Mouse (Mus musculus): Measurements from ENCODE around the gene Zmat3.

The Zmat3 gene

GRCm38 (mm10) chr3:32365546-32366245 is at the start of gene Zmat3:
Gene Zmat3 (minus strand): TSS chr3:32366014.
- peak; percentile 78 for DNase-seq (ENCODE audit: low spot score)

- no peak for DNase-seq (ENCODE audit: low spot score)
Observed at GRCm38 (mm10) chr3:32414381-32414780, 48.6 kb upstream of the Zmat3 start.

GRCm38 (mm10) chr3:32412502-32413044 is 46.8 kb upstream of the Zmat3 start:
- DNase-seq (ENCODE audit: low spot score): no peak

- DNase-seq (ENCODE audit: low spot score): no peak
Observed at GRCm38 (mm10) chr3:32408811-32409273, 43.0 kb upstream of the Zmat3 start.

- DNase-seq (ENCODE audit: low spot score): no peak
Observed at GRCm38 (mm10) chr3:32406804-32407203, 41.0 kb upstream of the Zmat3 start.

GRCm38 (mm10) chr3:32405699-32406098 is 39.9 kb upstream of the Zmat3 start:
- DNase-seq (ENCODE audit: low spot score): no peak

GRCm38 (mm10) chr3:32402990-32403885 is 37.4 kb upstream of the Zmat3 start:
- DNase-seq (ENCODE audit: low spot score): no peak

GRCm38 (mm10) chr3:32401591-32401990 is 35.8 kb upstream of the Zmat3 start:
- no peak for DNase-seq (ENCODE audit: low spot score)

- DNase-seq (ENCODE audit: low spot score): no peak
Observed at GRCm38 (mm10) chr3:32399931-32400330, 34.1 kb upstream of the Zmat3 start.

- no peak for DNase-seq (ENCODE audit: low spot score)
Observed at GRCm38 (mm10) chr3:32399381-32399780, 33.6 kb upstream of the Zmat3 start.

- DNase-seq (ENCODE audit: low spot score): no peak
Observed at GRCm38 (mm10) chr3:32398623-32399022, 32.8 kb upstream of the Zmat3 start.

- no peak for DNase-seq (ENCODE audit: low spot score)
Observed at GRCm38 (mm10) chr3:32398175-32398538, 32.3 kb upstream of the Zmat3 start.

- peak; percentile 59 for DNase-seq (ENCODE audit: low spot score)
Observed at GRCm38 (mm10) chr3:32397461-32398174, 31.8 kb upstream of the Zmat3 start, which contains the start of gene Pik3ca. Gene Pik3ca (plus strand): TSS chr3:32397671.

- DNase-seq (ENCODE audit: low spot score): peak; percentile 99
Observed at GRCm38 (mm10) chr3:32396794-32397460, 31.1 kb upstream of the Zmat3 start.

- peak; percentile 43 for DNase-seq (ENCODE audit: low spot score)
Observed at GRCm38 (mm10) chr3:32395771-32396551, 30.1 kb upstream of the Zmat3 start.

- no peak for DNase-seq (ENCODE audit: low spot score)
Observed at GRCm38 (mm10) chr3:32393986-32394385, 28.2 kb upstream of the Zmat3 start.

GRCm38 (mm10) chr3:32392841-32393240 is 27.0 kb upstream of the Zmat3 start:
- DNase-seq (ENCODE audit: low spot score): no peak

GRCm38 (mm10) chr3:32381556-32381955 is 15.7 kb upstream of the Zmat3 start:
- DNase-seq (ENCODE audit: low spot score): no peak

- DNase-seq (ENCODE audit: low spot score): peak; percentile 15
Observed at GRCm38 (mm10) chr3:32379891-32380290, 14.1 kb upstream of the Zmat3 start.

- DNase-seq (ENCODE audit: low spot score): no peak
Observed at GRCm38 (mm10) chr3:32373236-32373635, 7.4 kb upstream of the Zmat3 start.

- no peak for DNase-seq (ENCODE audit: low spot score)
Observed at GRCm38 (mm10) chr3:32372470-32372869, 6.7 kb upstream of the Zmat3 start.

Measured in T-cell, adult 2 months (primary cell).